Mouse (Mus musculus) heart, adult 2 months (tissue): ENCODE measurements around the gene Rlim.

Source experiments
- CTCF ChIP-seq: fragments of 200-600 bp; IDR thresholded peaks from 2 replicates; pipeline ENCODE4 v1.8.1; 2022; ENCODE audit warnings: antibody characterized with exemption, mild to moderate bottlenecking, moderate library complexity
- EP300 ChIP-seq: fragments of 200-500 bp; IDR thresholded peaks from 2 replicates; pipeline ENCODE4 v1.6.1; 2011; ENCODE audit warnings: low read depth, low read length, control low read depth; ENCODE audit not compliant: insufficient read depth
- POLR2A ChIP-seq: fragments of 200-500 bp; IDR thresholded peaks from 2 replicates; pipeline ENCODE4 v1.6.1; 2011; ENCODE audit warnings: mild to moderate bottlenecking, low read depth, low read length, control low read depth; ENCODE audit not compliant: insufficient read depth

- TF ChIP-seq EP300 (no peak), CTCF (no peak), POLR2A (no peak)
These were observed 405 bp downstream of the Rlim start for GRCm38 (mm10) chrX:103980590-103981168.
